Mouse (Mus musculus) layer of hippocampus, postnatal 36 days (tissue): ENCODE measurements around the gene Phkb. TPM values are rescaled to one million over a fixed set of nuclear protein-coding genes. Genes with fewer than 3 reads are reported as not detected.

Source experiments
- DNase-seq, 2 experiments: peaks; one replicate each; pipeline ENCODE4 v3.0.0; 2022
- total RNA-seq, 2 experiments: library from RNA; stranded (reverse); gene quantifications; 2 replicates each; pipeline ENCODE4 v1.2.3; 2021

Phkb gene
- total RNA-seq, 2 experiments from 2014 or later, result 37.7 to 44.5 TPM

- no peak for DNase-seq
Measured at GRCm38 (mm10) chr8:85944820-85945219, 104.1 kb downstream of the Phkb start.

DNA sequence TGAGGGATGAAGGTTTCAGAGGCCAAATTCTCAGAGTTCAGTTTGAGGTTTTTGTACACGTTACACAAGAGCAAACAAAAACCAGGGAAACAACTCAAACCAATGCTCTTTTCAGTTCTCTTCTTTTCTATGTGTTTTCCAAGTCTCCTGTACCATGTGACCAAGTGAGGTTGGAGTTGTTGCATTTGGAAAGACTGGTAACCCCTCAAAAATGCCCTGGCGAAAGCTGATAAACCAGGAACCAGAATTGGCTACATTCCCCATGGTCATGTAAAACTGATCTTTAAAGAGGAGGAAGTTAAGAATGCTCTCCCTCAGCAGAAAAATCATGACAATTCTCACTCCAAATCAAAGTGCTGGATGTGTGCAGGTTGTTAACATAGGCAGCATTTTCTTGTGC is 117.6 kb downstream of the Phkb start:
- no peak for DNase-seq

DNA sequence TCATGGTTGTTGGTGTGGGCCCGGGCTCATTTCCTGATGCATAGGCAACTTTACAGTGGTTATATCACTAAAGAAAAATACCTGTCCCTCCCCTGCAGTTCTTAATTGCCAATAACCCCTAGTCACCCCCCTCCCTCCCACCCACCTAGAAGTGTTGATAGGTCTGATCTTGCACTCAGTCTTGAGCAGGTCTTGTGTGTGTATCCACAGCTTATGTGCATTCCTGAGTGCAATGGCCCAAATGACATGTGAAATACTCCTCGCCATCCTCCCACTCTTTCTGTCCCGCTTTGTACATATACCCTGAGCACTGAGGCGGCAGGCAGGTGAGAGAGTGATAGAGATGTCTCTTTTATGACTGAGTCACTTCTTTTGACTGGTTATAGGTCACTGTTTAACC is 119.1 kb downstream of the Phkb start:
- no peak for DNase-seq

DNA sequence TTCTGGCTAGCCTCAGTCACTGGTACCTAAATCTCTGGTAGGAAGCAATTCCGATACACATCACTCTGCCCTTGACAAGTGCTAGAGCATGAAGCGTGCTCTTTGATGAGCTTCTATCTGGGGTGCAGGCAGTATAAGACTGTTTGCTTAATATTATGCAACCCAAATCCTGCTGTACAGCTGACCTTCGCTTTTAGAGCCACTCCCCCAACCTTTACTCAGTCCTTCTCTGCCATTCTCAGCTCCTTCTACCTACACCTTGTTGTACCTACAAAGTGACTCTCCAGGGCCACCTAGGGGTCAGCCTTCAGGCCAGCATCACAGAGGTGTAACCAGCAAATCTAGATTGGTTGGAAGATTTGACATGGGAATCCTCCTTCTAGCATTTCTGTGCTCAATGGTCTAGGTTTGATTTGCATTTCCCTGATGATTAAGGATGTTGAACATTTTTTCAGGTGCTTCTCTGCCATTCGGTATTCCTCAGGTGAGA is 136.9 kb downstream of the Phkb start:
- DNase-seq, result no peak

DNA sequence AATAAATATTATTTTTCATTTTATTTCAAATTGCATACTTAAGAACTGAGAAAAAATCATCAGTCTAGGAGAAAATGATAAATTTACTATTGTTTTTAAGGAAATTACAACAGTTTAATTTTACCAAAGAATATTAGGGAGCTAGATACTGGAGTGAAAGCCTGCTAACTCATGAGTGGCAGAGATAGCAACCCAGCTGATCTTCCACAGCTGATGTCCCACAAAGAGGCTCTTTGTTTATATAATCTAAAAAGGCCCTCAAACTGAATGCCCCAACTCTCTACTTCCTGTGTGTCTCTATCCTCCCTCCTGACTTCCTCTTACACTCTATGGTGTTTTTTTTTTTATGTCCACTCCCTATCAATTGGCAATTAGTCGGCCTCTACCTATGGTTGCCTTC is 152.2 kb downstream of the Phkb start:
- no peak for DNase-seq

GRCm38 (mm10) chr8:85993661-85994060 is 152.9 kb downstream of the Phkb start:
- DNase-seq, result no peak

- DNase-seq, result no peak
Measured at GRCm38 (mm10) chr8:85995971-85996370, 155.2 kb downstream of the Phkb start.

DNA sequence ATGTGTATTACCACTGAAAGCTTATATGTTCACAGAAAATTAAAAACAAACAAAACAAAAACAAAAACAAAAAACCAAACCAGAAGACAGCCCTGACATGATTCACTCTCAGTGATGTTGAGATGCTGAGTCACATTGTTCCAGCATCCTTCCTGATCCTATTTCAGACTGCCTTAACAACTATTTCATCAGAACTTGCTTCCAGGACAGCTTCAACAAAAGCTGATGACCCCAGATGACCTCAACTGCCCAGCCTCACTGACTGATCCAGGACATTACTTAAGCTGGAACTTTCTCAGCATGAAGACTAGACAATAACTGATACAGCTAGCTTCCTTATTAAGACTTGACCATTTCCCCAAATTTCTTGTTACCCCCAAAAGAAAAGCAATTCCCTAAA is 165.7 kb downstream of the Phkb start:
- no peak for DNase-seq

GRCm38 (mm10) chr8:86016806-86017205 is 176.0 kb downstream of the Phkb start:
- DNase-seq, result no peak

- DNase-seq, result peak; percentile 38 to 51
Measured at GRCm38 (mm10) chr8:86028646-86029312, 188.0 kb downstream of the Phkb start.

DNA sequence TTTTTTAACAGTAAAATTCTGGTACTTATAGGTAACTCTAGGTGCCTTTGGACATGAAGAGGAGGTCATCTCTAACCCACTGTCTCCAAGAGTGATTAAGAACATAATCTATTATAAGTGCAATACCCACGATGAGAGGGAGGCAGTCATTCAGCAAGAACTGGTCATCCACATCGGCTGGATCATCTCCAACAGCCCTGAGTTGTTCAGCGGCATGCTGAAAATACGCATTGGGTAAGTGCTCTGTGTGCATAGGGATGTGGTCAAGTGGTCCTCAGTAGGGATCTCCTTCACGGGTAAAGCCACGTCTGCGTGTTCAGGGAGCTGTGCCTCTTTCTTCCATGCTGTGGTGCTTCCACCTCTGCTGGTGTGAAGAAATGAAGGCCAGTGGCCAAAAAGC is 188.7 kb downstream of the Phkb start:
- DNase-seq, result no peak

- no peak for DNase-seq
Measured at GRCm38 (mm10) chr8:86034662-86035365, 194.1 kb downstream of the Phkb start.

DNA sequence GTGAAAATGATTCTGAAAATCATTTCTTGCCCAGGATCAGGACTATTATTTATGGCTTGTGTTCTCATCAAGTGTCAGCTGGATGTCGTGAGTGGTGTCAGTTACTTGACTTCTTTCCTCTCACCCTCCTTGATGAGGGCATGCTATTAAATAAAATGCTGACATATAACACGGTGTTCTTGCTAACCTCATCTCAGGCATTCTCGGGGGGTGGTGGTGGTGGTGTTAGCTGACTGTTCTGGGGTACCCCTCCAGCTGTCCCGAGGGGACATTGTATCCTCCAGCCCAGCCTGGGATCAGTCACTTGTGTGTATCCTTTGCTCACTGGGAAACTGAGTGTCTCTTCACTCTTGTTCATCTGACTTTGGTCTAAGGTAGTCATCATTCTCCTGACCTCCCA is 194.6 kb downstream of the Phkb start:
- no peak for DNase-seq

DNA sequence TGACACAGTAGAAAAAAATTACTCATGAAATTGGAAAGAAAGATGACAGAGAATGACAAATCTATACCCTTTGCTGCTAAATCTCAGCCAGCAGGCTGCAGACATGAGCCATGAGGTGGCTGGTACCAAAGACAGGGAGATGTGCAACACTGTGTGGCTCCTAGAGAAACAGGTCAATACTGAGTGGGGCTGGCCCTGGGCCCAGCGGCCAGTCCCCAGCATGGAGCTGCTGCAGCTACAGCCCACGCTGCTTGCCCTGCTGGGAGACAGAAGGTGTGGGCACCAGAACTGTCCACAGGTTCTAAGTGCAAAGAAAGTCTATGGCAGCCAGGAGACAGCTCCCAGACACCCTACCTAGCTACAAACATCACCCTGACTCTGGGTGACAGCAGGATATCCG is 197.7 kb downstream of the Phkb start:
- no peak for DNase-seq

DNA sequence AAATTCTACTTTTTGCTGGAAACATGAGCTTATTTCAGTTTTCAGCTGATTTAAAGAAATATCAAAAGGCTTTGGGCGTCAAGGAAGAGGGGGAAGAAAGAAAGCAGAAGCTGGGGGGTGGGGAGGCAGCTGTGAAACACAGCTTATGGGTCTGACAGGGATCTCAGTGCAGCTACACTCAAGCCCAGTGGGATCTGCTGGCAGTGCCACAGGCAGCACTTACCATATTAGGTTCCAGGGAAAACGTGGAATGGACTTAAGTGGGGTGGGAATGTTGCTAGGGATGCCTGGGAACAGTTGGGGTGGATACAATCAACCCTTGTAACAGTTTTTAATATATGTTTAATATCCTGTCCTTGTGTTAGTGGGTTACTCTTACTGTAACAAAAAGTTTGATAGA is 201.3 kb downstream of the Phkb start:
- DNase-seq, result no peak

- DNase-seq, result no peak
Measured at GRCm38 (mm10) chr8:86050882-86051281, 210.1 kb downstream of the Phkb start.

DNA sequence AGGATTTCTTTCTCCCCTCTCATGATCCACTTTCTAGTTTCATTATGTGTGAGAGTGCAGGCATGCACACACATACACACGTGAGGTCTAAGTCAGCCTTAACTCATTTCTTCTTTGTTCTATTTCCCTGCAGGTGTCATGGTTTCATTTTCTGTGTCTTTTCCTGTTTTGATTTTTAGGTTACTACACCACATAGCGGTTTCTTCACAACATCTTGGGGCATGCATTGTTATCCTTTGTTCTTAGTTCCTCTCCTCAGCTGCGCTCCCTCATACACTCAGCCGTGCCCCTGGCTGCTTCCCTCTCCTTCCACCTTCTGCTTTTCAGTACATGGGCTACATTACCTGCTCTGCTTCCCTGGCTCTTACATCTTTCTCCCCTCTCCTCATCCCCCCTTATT is 211.2 kb downstream of the Phkb start:
- DNase-seq, result no peak

DNA sequence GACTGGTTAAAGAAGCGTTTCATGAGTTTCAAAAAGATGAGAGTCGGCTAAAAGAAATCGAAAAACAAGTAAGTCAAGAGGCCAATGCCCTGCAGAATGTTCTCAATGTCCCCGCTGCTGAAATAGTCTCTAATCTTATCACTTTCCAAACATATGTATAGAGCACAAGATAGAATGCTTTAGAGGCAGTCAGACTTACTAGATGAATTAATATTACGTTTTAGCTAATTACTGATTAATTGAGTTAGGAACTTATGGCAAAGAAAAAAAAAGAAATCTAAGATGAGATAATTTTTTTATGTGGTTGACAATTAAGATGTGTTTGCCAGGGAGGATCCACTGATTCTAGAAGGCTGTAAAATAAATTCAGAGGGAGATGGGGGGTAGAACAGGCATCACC is 217.9 kb downstream of the Phkb start:
- no peak for DNase-seq

GRCm38 (mm10) chr8:86059130-86059529 is 218.4 kb downstream of the Phkb start:
- DNase-seq, result no peak

DNA sequence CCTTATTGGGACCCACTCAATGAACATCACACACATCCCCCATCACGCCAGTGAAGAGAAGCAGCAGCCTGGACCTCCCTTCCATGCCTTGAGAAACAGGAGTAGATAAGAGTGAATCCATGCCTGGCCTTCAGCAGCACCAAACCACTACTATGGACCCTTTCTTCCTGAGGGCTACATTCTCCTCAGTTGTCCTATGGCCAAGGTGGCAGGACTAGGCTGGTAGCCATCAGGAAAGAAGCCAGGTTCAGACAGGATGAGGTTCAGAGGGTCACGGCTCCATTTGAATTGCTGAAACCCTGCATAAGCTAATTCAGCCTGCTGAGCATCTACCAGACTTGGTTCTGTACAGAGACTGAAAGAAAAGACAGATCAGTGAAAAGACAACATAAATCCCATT is 222.7 kb downstream of the Phkb start:
- no peak for DNase-seq

- no peak for DNase-seq
Measured at GRCm38 (mm10) chr8:86079433-86079832, 238.7 kb downstream of the Phkb start.

DNA sequence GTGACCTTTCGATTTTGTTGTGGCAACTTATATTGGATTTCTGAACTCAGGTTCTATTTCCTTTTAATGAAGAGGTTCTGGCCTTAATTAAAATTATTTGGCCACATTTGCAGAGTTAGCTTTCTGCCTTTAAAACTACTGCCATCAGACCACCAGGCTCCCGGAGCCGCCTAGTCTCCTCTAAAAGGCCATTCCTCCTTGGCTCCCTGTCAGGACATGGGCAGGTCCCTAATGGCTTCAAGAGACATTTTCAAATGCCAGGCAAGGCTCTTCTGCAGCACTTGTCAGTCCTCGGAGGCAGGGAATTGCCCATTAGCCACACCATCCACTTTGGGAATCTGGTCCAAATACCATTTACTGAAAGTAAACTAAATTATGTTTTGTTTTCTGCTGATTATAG is 242.6 kb downstream of the Phkb start:
- DNase-seq, result no peak

DNA sequence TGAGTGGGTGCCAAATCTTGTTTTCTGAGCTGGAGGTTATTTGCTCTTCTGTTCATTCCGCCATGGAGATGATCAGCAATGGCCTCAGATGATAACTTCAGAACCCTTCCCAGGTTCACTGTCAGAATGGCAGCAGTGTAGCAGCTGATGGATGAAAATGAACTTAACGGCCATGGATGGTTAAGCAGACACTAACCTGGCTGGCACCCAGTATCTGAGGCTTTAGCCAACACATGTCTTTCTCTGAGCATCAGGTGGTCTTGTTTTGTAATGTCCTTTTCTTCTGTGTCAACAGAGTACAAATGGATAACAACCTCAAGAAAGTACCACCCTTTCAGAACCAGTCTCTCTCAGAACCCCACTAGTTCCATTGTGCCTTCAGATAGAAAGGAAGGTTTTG is 246.0 kb downstream of the Phkb start:
- DNase-seq, result no peak

- no peak for DNase-seq
Measured at GRCm38 (mm10) chr8:86087468-86087867, 246.7 kb downstream of the Phkb start.
